Mouse (Mus musculus): ENCODE results near the gene Kiss1r.
A peak's percentile ranks its signal among the peaks of the same experiment; 100 is the strongest.
"Not testable (repeated sequence)": the region's sequence is repeated elsewhere in the genome, so short reads cannot be mapped to it uniquely, and the experiment has no call there.

The Kiss1r gene

DNA sequence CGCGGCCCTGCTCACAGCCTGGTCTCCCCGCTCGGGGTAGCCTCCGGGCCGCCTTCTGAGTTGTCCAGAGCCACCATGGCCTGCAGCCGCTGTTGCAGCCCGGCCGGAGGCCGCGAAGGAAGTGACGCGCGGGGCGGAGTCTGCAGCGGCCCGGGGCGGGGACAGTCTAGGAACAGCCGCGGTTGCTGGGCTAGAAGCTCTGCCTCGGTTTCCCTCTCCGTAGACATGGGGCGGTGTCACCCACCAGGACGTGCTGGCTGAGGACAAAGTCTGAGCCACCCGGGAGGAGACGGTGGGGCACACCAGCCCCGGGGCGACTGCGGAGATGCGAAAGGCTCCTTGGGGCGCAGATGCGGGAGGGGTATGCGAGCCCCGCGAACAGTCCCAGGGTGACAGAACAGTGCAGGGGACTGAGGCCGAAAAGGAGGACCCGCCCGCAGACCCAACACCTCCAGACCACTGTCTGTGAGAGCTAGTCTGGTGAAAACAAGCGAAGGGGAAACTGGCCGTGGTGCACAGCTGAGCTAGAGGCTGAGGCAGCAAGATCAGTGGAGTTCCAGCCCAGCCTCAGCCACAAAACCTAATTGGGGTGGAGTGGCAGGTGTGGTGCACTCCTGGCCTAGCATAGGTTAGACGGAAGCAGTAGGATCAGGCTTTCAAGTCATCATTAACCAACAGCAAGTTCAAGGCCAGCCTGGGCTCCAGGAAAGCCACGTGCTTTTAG, at the start of gene Kiss1r:
Gene Kiss1r, plus strand, starts transcription at position 164 of the 724 bp plus-strand sequence.
- no peak for DNase-seq (ENCODE audit: low read depth, low spot score)

DNA sequence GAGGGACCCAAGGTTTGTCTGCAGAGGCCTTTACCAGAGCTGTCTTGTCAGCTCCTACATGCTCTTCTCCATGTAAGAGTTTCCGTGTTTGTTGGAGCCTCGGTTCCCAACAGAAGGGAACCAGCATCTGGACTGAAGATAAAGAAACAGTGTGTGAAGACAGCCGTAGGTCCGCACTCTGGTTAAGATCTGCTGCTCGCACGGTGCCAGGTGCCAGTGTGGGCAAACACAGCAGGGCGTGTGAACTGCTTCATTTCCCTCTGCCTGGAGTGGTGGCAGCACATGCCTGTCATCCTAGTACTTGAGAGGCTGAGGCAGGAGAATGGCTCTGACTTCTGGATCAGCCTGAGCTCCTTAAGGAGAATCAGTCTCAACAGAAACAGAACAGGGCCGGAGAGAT, 44.9 kb upstream of the Kiss1r start:
- no peak for DNase-seq (ENCODE audit: low read depth, low spot score)

DNA sequence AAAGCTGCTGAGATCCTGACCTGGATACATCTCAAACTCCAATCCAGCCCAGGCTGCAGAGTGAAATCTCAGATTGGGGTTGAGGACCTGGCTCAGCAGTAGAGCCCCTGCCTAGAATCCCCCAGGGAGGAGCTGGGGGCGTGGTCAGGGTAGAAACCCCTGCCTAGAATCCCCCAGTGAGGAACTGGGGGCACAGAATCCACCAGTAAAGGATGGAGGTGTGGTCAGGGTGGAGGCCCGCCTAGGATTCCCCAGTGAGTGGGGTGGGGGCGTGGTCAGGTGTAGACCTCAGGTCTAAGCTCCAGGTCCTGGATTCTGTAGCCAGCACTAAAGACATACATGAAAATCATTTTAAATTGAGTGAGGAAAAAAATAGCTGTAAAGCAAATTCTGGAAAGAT, 43.9 kb upstream of the Kiss1r start:
- no peak for DNase-seq (ENCODE audit: low read depth, low spot score)

DNA sequence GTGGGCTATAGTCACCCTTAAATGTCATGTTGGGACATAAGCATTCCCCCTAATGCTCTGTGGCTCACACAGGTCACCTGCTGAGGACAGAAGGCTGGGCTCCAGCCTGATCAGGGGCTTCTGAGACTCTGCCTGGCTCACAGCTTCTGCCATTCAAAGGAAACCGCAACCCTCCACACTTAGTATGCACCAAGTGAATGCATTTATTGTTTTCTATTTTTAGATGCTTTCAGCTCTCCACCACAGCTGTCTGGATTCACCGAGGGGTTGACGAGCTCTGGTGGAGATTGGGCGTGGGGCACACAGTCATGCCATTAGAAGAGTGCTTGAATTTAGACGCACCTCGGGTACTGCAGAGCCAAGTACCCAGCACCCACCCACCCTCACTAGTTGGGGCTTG, 43.5 kb upstream of the Kiss1r start:
- no peak for DNase-seq (ENCODE audit: low read depth, low spot score)

DNA sequence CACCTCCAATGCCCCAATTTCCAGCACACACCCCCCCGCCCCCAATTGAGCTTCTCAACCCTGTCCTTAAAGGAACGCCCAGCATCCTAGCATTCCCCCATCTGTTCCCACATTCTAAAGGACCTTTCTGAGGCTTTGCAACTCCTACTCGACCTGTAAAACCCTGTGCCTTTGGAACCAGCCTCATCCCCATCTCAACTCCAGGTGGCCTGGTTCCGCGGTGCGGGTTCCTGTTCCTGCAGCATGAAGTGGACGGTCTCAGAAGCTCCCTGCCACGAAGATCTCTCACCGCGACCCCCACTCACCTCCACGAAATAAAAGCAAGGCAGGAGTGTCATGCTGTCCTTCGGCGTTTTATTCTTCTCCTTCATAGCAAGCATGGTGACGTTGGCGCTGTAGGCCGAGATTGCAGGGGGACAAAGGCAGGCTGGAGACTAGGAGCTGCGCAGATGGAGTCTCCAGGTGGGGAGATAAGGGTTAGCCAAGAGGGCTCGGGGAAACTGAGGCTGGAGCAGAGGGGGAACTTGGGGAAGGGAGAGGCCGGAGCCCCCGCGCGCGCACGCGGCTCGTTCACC, 43.0 kb upstream of the Kiss1r start:
- DNase-seq (ENCODE audit: low read depth, low spot score) = no peak

DNA sequence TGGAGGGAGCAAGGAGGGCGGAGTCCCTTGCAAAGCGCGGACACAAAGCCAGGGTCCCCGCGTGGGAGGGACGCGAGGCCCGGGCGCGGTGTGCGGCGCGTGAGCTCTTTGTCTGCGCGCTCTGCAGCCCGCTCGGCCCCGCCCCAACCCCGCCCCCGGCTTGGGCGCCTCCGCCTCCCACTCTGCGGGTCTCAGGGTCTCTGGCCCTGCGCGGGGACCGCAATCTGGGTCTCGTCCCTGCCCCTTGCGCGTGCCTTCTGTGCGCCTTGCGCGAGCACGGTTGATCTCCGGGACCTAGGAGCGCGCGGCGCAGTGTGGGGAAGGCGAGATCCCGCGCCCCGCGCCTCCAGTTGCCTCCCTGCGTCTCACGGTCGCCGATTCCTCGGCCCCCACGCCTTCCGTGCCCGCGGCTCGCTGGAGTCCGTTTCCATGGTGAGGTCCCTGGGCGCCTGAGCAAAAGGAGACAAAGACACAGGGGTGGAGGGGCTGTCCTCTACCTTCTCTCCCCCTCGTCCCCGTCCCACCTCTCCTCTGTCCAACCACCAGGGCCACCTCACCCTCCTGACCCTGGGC, 42.4 kb upstream of the Kiss1r start, which contains the start of the genes Prtn3 and Plppr3:
Gene Prtn3, plus strand, starts transcription at position 187 of the 573 bp plus-strand sequence.
Gene Plppr3, minus strand, starts transcription at position 345 of the 573 bp plus-strand sequence.
- no peak for DNase-seq (ENCODE audit: low read depth, low spot score)

DNA sequence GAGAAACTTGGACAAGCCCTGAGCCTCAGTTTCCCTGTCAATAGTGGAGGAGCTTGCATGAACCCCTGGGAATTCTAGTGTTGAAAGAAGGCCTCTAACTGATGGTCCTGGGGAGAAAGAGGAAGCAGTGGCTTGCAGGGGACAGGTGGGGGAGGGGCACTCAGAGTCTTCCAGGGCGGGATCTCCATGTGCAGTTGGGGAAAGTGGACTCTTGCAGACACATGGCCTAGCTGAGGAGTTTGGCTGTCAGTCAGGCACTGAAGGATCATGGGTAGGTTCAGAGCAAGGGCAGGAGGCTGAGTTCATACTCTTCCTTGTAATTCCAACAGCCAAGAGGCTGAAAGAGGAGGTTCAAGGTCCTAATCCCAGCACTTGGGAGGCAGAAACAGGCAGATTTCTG, 39.6 kb upstream of the Kiss1r start:
- DNase-seq (ENCODE audit: low read depth, low spot score) = no peak

DNA sequence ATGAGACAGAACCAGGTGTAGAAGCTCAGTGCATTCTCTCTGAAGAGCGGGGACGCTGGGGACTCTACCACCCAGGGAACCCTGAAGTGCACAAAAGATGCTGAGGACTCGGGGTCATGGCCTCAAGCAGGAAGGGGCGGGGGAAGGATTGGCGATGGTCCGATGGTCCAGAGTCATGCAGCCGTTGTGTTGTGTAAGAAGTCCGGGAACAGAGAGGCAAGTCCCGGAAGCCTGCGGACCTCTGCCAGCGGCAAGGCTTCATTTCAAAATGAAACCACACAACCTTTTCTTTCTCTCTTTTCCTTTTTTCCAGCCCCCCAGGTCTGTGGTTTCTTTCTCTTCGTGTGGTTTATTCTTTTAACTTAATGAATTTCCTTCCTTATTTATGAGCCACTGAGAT, 39.0 kb upstream of the Kiss1r start:
- DNase-seq (ENCODE audit: low read depth, low spot score) = no peak

DNA sequence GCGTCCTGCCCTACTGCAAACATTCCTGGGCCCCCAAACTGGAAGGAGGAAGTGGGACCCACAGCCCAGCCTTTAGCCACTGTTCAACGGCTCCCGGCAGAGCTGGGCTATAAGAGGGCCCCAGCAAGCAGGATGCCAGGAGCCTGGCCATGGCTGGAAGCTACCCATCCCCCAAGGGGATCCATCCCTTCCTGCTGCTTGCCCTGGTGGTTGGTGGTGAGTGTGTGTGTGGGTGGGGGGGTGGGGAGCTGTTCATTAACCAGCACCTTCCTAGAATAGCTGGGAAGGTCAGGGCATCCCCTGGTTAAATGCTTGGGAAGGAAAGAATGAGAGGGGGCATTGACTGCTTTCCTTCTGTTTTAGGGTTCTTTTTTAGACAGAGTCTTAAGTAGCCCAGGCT, 37.2 kb upstream of the Kiss1r start:
- DNase-seq (ENCODE audit: low read depth, low spot score) = no peak

DNA sequence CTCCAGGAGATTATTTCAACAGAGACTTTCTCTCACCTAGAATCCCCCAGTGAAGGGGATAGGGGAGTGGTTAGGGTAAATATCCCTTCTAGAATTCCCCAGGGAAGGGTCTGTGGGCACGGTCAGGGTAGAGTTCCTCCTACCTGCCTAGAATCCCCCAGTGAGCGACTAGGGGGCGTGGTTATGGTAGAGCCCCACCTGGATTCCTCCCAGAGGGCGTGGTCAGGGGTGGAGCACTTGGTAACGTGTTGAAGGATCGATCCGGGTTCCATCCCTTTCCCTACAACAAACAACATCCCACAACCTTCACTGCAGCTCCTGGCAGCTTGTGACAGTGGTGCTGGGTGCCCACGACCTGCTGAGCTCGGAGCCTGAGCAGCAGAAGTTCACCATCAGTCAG, 36.0 kb upstream of the Kiss1r start:
- DNase-seq (ENCODE audit: low read depth, low spot score) = no peak

DNA sequence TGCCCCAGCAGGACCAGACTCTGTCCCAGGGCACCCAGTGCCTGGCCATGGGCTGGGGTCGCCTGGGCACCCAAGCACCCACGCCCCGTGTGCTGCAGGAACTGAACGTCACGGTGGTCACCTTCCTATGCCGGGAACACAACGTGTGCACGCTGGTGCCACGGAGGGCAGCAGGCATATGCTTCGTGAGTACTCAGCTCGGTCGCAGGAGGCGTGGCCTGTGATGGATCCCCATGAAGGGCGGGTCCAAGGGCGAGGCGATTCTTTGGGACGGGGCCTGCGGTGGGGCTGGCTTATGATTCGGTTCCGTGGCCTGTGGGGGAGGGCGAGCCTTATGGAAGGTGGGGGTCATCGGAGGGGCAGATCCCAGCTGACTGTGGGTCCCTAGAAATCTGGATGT, 34.8 kb upstream of the Kiss1r start:
- DNase-seq (ENCODE audit: low read depth, low spot score) = no peak

DNA sequence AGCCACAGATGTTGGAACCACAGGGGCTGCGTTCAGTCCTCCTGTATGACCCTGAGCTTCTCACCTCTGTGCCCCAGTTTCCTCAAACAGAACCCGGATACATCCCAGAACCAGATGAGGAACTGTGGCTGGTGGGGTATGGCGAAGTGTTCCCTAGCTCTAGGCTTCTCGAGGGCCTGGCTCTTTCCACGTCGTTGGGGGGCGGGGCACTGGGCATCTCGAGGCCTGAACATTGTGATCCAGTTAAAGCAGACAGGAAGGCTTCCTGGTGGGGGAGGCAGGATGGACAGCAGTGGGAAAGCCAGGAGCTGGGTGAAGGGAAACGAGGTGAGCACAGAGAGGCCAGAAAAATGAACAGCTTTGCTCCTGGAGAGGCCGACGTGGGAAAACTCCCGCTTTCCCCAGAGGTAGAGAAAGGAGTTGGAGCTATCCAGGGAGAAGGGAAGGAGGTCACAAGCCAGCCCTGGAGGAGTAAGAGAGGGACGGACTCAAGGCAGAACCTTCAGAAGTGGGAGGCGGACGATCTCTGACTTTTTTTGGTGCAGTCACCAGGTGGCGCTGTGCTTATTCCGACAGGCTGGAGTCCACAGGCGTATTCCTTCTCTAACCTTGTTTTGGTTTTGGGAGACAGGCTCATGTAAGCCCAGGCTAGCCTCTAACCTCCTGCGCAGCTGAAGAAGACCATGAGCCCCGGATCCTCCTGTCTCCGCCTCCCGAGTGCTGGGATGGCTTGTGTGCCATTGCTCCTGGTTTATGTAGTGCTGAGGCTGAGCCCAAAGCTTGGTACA, 33.3 kb upstream of the Kiss1r start:
- peak; percentile 62 for DNase-seq (ENCODE audit: low read depth, low spot score)

DNA sequence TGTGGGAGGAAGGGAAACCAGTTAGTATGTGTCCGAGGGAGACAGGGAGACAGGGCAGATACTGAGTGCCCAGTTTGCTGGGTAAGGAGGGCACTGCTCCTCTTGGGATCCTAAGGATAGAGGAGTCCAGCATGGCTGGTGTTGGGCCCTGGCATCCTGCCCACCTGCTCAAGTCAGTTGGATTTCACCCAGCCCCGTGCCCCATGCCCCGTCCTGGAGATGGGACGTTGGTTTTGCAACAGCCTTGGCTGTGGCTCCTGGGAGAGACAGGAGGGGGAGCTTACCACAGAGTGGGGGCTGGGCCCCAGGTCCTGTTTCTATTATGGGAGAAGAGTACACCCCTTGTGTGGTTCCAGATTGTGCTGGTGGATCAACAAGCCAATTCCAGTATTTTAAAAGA, 32.3 kb upstream of the Kiss1r start:
- DNase-seq (ENCODE audit: low read depth, low spot score) = no peak

DNA sequence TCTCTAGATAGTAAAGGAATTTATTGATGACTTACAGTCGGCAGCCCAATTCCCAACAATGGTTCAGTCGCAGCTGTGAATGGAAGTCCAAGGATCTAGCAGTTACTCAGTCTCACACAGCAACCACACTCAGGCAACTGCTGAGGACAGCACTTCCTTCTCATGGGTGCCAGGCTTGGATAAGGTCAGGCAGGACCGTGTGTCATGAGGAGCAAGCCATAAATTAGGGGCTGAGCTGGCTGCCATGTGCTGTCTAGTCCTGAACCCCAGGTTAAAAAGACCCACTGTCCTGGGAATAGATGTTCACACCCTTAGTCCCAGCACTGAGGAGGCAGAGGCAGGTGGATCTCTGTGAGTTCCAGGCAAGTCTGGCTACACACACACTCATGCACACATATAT, 31.8 kb upstream of the Kiss1r start:
- not testable (repeated sequence) for DNase-seq (ENCODE audit: low read depth, low spot score)

DNA sequence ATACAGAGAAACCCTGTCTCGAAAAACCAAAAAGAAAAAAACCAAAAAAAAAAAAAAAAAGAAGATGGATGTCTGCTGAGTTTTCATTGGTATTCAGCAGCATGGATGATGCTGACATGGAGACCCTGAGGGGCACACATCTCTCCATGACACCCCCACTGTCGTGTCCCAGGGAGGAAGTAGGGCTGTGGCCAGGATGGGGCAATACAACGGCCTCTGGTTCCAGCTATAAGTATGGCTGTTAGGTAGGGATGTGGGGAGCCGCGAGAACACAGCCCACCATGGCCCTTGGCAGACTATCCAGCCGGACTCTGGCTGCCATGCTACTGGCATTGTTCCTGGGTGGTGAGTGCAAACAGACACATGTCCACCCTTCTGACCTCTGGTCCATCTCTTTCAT, 30.7 kb upstream of the Kiss1r start, which contains the start of gene Elane:
Gene Elane, plus strand, starts transcription at position 194 of the 400 bp plus-strand sequence.
- DNase-seq (ENCODE audit: low read depth, low spot score) = no peak

DNA sequence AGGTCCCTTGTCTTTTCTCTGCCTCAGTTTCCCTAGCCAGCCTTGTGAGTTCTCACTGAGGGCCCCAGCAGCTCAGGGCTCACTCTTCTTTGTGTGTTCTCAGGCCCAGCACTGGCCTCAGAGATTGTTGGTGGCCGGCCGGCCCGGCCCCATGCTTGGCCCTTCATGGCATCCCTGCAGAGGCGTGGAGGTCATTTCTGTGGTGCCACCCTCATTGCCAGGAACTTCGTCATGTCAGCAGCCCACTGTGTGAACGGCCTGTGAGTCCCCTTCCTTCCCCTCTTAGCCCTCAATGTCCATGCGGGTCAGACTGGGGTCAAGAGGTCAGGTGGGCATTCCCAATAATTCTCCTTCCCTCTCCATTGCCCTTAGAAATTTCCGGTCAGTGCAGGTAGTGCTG, 30.2 kb upstream of the Kiss1r start:
- no peak for DNase-seq (ENCODE audit: low read depth, low spot score)

DNA sequence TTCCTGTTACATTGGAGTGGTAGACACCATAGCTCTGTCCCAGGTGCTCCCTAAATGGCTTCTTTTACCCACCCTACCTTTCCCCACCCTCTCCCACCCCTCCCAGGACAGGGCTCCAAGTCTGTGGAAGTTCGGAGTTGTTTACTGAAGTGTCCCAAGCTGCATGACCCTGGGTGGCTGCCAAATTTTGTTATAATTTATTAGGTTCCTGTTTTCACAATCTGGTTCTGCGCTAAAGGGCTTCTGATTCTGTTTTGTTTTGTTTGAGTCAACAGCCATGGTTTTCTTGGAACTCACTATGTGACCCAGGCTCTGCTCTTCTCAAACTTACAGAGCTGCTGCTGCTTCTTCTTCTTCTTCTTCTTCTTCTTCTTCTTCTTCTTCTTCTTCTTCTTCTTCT, 27.4 kb upstream of the Kiss1r start:
- DNase-seq (ENCODE audit: low read depth, low spot score) = no peak

DNA sequence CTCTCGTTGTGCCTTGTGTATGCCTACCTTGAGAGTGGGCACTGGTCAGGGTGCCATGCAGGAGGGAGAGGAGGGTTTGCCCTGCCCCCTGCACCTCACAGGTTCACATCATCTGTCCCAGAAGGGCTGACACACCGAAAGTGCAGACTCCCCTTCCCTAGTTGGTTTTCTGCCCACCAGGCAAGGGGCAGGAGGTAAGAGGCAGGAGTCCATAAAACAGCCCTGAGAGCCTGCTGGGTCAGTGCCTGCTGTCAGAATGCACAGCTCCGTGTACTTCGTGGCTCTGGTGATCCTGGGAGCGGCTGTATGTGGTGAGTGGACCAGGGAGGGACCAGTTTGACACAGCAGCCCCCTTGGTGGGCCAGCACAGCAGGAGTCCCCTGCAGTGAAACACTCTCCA, 26.1 kb upstream of the Kiss1r start, which contains the start of gene Cfd:
Gene Cfd, plus strand, starts transcription at position 184 of the 400 bp plus-strand sequence.
- no peak for DNase-seq (ENCODE audit: low read depth, low spot score)

DNA sequence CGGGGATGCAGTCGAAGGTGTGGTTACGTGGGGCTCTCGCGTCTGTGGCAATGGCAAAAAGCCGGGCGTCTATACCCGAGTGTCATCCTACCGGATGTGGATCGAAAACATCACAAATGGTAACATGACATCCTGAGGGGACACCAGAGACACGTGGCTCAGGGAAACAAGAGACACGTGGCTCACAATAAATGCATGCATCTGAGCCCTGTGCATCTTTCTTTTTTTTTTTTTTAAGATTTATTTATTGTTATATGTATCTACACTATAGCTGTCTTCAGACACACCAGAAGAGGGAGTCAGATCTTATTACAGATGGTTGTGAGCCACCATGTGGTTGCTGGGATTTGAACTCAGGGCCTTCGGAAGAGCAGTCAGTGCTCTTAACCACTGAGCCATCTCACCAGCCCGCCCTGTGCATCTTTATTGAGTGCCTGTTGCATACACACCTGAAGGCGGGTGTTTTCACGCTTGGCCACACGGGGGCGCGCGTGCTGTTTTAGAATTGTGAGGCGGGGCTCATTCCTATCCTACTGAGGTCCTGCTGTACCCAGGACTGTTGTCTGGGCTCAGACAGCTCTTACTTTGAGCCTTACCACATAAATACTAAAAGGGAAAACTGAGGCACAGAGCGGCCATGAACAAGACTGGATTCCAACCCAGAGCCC, 24.2 kb upstream of the Kiss1r start:
- not testable (repeated sequence) for DNase-seq (ENCODE audit: low read depth, low spot score)

DNA sequence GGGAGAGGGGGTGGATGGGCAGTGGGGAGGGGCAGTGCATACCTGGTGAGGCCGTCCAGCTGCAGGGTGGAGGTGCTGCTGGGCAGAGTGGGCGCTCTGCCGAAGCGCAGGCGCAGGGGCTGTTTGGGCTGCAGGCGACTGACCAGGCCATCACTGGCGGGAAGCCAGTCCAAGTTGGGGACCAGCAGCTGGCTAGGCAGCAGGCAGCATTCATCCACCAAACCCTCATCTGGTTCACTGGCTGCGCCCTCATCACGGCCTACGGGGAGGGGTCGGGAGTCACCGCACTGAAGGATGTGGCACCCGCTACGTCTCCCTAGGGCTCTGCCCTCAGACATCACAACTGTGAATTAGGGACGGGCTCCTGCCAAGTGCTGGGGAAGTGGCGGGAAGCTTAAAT, 20.5 kb upstream of the Kiss1r start:
- DNase-seq (ENCODE audit: low read depth, low spot score) = no peak

DNA sequence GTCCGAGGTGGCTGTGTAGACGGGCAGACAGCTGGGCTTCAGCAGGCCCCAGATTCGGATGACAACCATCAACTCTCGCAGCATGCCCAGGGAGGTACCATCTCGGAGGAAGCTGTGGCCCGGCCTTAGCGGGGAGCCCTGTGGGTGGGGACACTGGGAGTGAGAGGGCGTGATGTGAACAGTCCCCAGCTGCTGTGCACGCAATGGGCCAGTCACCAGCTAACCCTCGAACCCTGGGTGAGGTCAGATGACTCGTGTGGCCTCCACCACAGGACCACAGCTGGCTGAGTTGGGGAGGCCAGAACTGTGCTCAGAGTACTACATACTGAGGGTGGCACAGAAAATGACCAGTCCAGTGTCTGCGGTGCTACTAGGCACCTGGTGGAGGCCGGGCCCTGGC, 20.0 kb upstream of the Kiss1r start:
- no peak for DNase-seq (ENCODE audit: low read depth, low spot score)
